Mouse (Mus musculus) MEL (cell line): ENCODE results near the gene Podxl2. TPM values are rescaled to one million over a fixed set of nuclear protein-coding genes. Genes with fewer than 3 reads are reported as not detected.

ENCODE experiments used
- DNase-seq: peaks from one replicate; pipeline ENCODE4 v3.0.0; 2011; ENCODE audit warnings: low read depth, low spot score
- H3K27ac ChIP-seq: 2 replicates; pipeline ENCODE4 v1.5.1; 2012; ENCODE audit warnings: low read depth, mild to moderate bottlenecking, control low read depth, low read length, moderate library complexity; ENCODE audit not compliant: control insufficient read depth
- H3K27me3 ChIP-seq, 2 experiments: fragments of 150-350 bp in 1 of 2; sonication (generic) in 1 of 2; 2 replicates each; pipeline ENCODE4 v1.6.1; 2012; ENCODE audit warnings: low read length in 2 of 2, mild to moderate bottlenecking in 2 of 2, improper control_type of control experiment in 1 of 2, moderate library complexity in 1 of 2; ENCODE audit not compliant: insufficient read depth in 2 of 2, control insufficient read depth in 1 of 2
- H3K36me3 ChIP-seq, 2 experiments: 2 replicates each; pipeline ENCODE4 v1.6.1; 2012 to 2014; ENCODE audit warnings: low read length in 2 of 2, improper control_type of control experiment in 1 of 2, inconsistent platforms in 1 of 2, mild to moderate bottlenecking in 1 of 2; ENCODE audit not compliant: insufficient read depth in 2 of 2, control insufficient read depth in 1 of 2
- H3K4me1 ChIP-seq, 2 experiments: fragments of 150-350 bp in 1 of 2; sonication (generic) in 1 of 2; 2 replicates each; pipeline ENCODE4 v1.6.1; 2012; ENCODE audit warnings: low read length in 2 of 2, improper control_type of control experiment in 1 of 2, mild to moderate bottlenecking in 1 of 2; ENCODE audit not compliant: insufficient read depth in 2 of 2, control insufficient read depth in 1 of 2
- H3K4me3 ChIP-seq, 2 experiments: fragments of 150-350 bp in 1 of 2; sonication (generic) in 1 of 2; 2 replicates each; pipeline ENCODE4 v1.5.1; 2012; ENCODE audit warnings: low read depth in 2 of 2, low read length in 2 of 2, mild to moderate bottlenecking in 2 of 2, moderate library complexity in 2 of 2, control low read depth in 1 of 2, improper control_type of control experiment in 1 of 2; ENCODE audit not compliant: control insufficient read depth in 1 of 2, insufficient read depth in 1 of 2
- H3K79me2 ChIP-seq: 2 replicates; pipeline ENCODE4 v1.6.1; 2012; ENCODE audit warnings: mild to moderate bottlenecking, low read length, moderate library complexity; ENCODE audit not compliant: control insufficient read depth, poor library complexity, insufficient read depth
- H3K9ac ChIP-seq: 2 replicates; pipeline ENCODE4 v1.6.1; 2012; ENCODE audit warnings: low read depth, mild to moderate bottlenecking, control low read depth, low read length, moderate library complexity; ENCODE audit not compliant: control insufficient read depth, poor library complexity, severe bottlenecking
- H3K9me3 ChIP-seq: fragments of 150-350 bp; sonication (generic); replicated peaks from 2 replicates; pipeline ENCODE4 v1.6.1; 2012; ENCODE audit warnings: mild to moderate bottlenecking, low read length, improper control_type of control experiment, moderate library complexity; ENCODE audit not compliant: insufficient read depth
- CTCF ChIP-seq, 3 experiments: IDR thresholded peaks in 2 of 3; conservative IDR thresholded peaks in 1 of 3; 2 replicates each; pipeline ENCODE4 v1.5.1; 2011 to 2012; ENCODE audit warnings: low read length in 3 of 3, low read depth in 2 of 3, mild to moderate bottlenecking in 2 of 3, improper control_type of control experiment in 1 of 3, inconsistent platforms in 1 of 3, mixed read lengths in 1 of 3, moderate library complexity in 1 of 3; ENCODE audit not compliant: control insufficient read depth in 1 of 3, insufficient read depth in 1 of 3, poor library complexity in 1 of 3, severe bottlenecking in 1 of 3
- EP300 ChIP-seq, 2 experiments: IDR thresholded peaks; 2 replicates each; pipeline ENCODE4 v1.6.1; 2011; ENCODE audit warnings: improper control_type of control experiment in 2 of 2, low read length in 2 of 2, low read depth in 1 of 2, mild to moderate bottlenecking in 1 of 2
- GATA1 ChIP-seq: IDR thresholded peaks from 2 replicates; pipeline ENCODE4 v1.6.1; 2011; ENCODE audit warnings: low read depth, low read length, improper control_type of control experiment
- HCFC1 ChIP-seq: IDR thresholded peaks from 2 replicates; pipeline ENCODE4 v1.6.1; 2012; ENCODE audit warnings: low read depth, mild to moderate bottlenecking, inconsistent platforms, low read length, improper control_type of control experiment, moderate library complexity
- JUND ChIP-seq: IDR thresholded peaks from 2 replicates; pipeline ENCODE4 v1.6.1; 2011; ENCODE audit warnings: low read depth, mild to moderate bottlenecking, improper control_type of control experiment, low read length
- KAT2A ChIP-seq: conservative IDR thresholded peaks from 2 replicates; pipeline ENCODE4 v1.6.1; 2012; ENCODE audit warnings: low read depth, low read length, improper control_type of control experiment, inconsistent platforms
- MAX ChIP-seq: IDR thresholded peaks from 2 replicates; pipeline ENCODE4 v1.6.1; 2011; ENCODE audit warnings: low read length, improper control_type of control experiment
- MAZ ChIP-seq: IDR thresholded peaks from 2 replicates; pipeline ENCODE4 v1.6.1; 2012; ENCODE audit warnings: low read depth, mild to moderate bottlenecking, inconsistent platforms, low read length, improper control_type of control experiment
- MYC ChIP-seq: IDR thresholded peaks from 2 replicates; pipeline ENCODE4 v1.6.1; 2011; ENCODE audit warnings: low read depth, mild to moderate bottlenecking, low read length, improper control_type of control experiment, moderate library complexity
- POLR2AphosphoS5 ChIP-seq: IDR thresholded peaks from 2 replicates; pipeline ENCODE4 v1.6.1; 2012; ENCODE audit warnings: low read depth, borderline replicate concordance, mild to moderate bottlenecking, inconsistent platforms, low read length, moderate library complexity, mixed read lengths
- RAD21 ChIP-seq: IDR thresholded peaks from 2 replicates; pipeline ENCODE4 v1.6.1; 2011; ENCODE audit warnings: mild to moderate bottlenecking, low read depth, low read length, improper control_type of control experiment
- SMC3 ChIP-seq: IDR thresholded peaks from 2 replicates; pipeline ENCODE4 v1.6.1; 2011; ENCODE audit warnings: low read depth, low read length, improper control_type of control experiment
- TBP ChIP-seq: IDR thresholded peaks from 2 replicates; pipeline ENCODE4 v1.8.0; 2011; ENCODE audit warnings: low read depth, low read length, improper control_type of control experiment
- TCF12 ChIP-seq: IDR thresholded peaks from 2 replicates; pipeline ENCODE4 v1.6.1; 2014; ENCODE audit warnings: low read depth, mild to moderate bottlenecking, inconsistent platforms, low read length, improper control_type of control experiment, moderate library complexity
- USF1 ChIP-seq: IDR thresholded peaks from 2 replicates; pipeline ENCODE4 v1.6.1; 2014; ENCODE audit warnings: low read depth, mild to moderate bottlenecking, inconsistent platforms, low read length, improper control_type of control experiment, moderate library complexity
- ZC3H11A ChIP-seq: IDR thresholded peaks from 2 replicates; pipeline ENCODE4 v1.6.1; 2012; ENCODE audit warnings: low read depth, mild to moderate bottlenecking, inconsistent platforms, low read length, improper control_type of control experiment
- ZMIZ1 ChIP-seq: IDR thresholded peaks from 2 replicates; pipeline ENCODE4 v1.6.1; 2012; ENCODE audit warnings: low read depth, mild to moderate bottlenecking, inconsistent platforms, low read length, improper control_type of control experiment, moderate library complexity
- polyA plus RNA-seq, 2 experiments: library from polyadenylated mRNA; stranded (reverse) in 1 of 2; unstranded in 1 of 2; fragments of >175 nt in 1 of 2; fragments of >200 nt in 1 of 2; gene quantifications; 2 replicates each; pipeline versions ENCODE4 v1.2.1 to v1.2.4; 2012; ENCODE audit warnings: low replicate concordance in 2 of 2, low read depth in 1 of 2; ENCODE audit not compliant: insufficient read length in 2 of 2, insufficient read depth in 1 of 2, missing spikeins in 1 of 2
- total RNA-seq: library from RNA; depleted of rRNA; stranded (reverse); fragments of 300-350 nt; gene quantifications from 2 replicates; pipeline ENCODE4 v1.2.3, GENCODE M21; 2012

Podxl2 gene
- total and polyA plus RNA-seq, 3 experiments, result 0.10 TPM; not detected in 2

DNA sequence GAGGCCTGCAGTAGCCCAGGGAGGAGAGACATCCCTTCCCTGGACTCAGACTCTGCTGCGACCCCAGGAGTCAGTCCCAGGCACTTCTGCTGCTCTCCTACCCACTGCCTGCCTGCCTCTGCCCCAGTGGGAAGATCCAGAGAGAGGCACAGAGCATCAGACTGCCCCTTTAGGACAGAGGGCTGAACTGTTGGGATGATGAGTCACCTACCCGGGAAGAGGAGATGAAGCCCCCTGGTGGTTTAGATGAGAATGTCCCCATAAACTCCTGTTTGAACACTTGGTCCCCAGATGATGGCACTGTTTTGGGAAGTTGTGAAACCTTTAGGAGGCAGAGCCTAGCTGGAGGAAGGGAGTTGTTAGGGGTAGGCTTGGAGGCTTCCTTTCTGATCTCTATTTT lies 13.9 kb downstream of the Podxl2 start:
- Histone ChIP-seq H3K4me1 (no peaks in the 10 kb centered on the region), H3K27me3 (peaks cover 5 to 19% of the 10 kb centered on the region in 2 experiments), H3K4me3 (no peak overlapping the region), H3K79me2 (no peaks in the 10 kb centered on the region), H3K9me3 (no peaks in the 10 kb centered on the region), H3K27ac (no peak overlapping the region), H3K9ac (no peak overlapping the region), H3K36me3 (no peaks in the 10 kb centered on the region)
- TF ChIP-seq MYC, result no peak
- no peak for TF ChIP-seq TBP
- TF ChIP-seq RAD21, result peak; percentile 38
- TF ChIP-seq USF1, result no peak
- peak; percentile 87 for TF ChIP-seq JUND
- peak; percentile 71 for TF ChIP-seq SMC3
- peak; percentile 50 to 99 (median 67) for TF ChIP-seq CTCF (IDR thresholded peaks at IDR 0.05 in 2 of 3, conservative IDR thresholded peaks at IDR 0.05 in 1 of 3; ENCODE audit: control insufficient read depth in 1 of 3, insufficient read depth in 1 of 3, low read depth in 2 of 3, low read length in 3 of 3, poor library complexity in 1 of 3, severe bottlenecking in 1 of 3)
- TF ChIP-seq TCF12, result no peak
- TF ChIP-seq KAT2A, result no peak
- peak; percentile 83 for DNase-seq

DNA sequence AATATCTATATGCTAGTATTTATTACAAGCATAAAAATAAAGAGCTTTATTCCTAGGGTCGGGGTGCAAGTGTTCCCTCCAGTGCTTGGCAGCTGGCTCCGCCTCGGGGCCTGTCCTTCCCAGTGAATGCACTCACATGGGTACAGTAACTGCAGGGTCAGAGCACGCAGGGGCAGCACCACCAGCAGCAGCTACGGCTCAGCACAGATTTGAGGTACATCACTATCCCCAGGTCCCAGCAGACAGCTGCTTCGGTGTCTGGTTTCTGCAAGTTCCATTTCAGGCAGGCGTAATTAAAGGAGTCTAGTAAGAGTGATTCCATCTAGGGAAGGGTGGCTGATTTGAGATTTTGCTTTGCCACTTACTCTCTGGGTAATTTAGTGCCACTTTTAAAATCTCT lies 16.5 kb downstream of the Podxl2 start:
- Histone ChIP-seq H3K27me3 (peaks cover 9 to 30% of the 10 kb centered on the region in 2 experiments), H3K9ac (no peak overlapping the region), H3K4me3 (no peak overlapping the region), H3K36me3 (no peaks in the 10 kb centered on the region), H3K27ac (no peak overlapping the region), H3K9me3 (no peaks in the 10 kb centered on the region), H3K79me2 (no peaks in the 10 kb centered on the region), H3K4me1 (no peaks in the 10 kb centered on the region)
- DNase-seq, result no peak
- TF ChIP-seq HCFC1 (no peak), EP300 (IDR thresholded peaks at IDR 0.05; ENCODE audit: low read depth in 1 of 2, low read length in 2 of 2) (no peak), MAZ (no peak), JUND (no peak), ZMIZ1 (no peak), MAX (no peak), GATA1 (no peak), USF1 (no peak), POLR2AphosphoS5 (no peak), ZC3H11A (no peak)
